Comparison of ENCODE assay signal across 8 mouse cellular contexts in the genomic region with DNA sequence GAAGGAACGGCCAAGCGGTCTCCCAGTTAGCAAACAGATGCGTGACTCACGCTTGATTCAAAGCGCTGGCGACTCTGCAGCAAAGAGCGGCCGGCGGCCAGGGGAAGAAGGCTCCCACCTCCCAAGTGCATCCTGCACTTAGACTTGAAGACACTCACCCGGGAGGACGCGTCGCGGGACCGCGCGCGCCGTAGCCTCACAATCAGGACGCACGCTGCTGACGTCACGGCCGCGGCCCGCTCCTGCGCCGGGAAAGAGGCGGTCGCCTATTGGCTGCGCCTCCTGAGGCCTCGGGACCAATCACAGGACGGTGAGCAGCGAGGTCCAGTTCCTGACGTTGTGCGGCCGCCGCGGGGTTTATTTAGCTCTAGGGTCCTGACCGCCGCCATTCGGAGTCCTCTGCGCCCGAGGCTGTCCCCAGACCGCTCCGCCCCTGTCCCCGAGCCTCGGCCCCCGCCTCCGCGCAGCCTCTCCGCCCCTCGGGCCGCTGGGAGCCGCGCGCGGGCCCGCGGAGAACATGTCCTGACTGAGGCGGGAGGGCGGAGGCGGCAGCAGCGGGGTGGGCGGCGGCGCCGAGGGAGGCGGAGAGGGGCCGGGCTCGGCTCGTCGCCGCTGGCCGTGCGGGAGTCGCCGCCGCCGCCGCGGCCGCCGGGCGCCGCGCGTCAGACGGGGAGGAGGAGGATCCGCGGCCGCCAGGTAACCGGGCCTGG. TPM values are rescaled to one million over a fixed set of nuclear protein-coding genes. Genes with fewer than 3 reads are reported as not detected.
DNase-seq lines count a peak whose midpoint lies in the region; ATAC-seq and TF ChIP-seq lines count a peak whose summit lies in the region.

Zranb1 (plus strand) TSS at position 293 of the 710 bp plus-strand sequence.

- under 1% methylated on average over 58 of the region's 93 CpGs for WGBS in kidney, embryonic 14.5 days
- under 1% methylated on average over 74 of the region's 93 CpGs for WGBS in limb, embryonic 15.5 days

- H3K4me2 ChIP-seq in kidney, embryonic 14.5 days (replicated peaks; ENCODE audit: low read depth, low read length) = peak within 1 kb of the TSS; percentile 74
- peak within 1 kb of the TSS; percentile 59 for H3K4me2 ChIP-seq in limb, embryonic 15.5 days

- no peaks in the 10 kb centered on the region for H3K9me3 ChIP-seq in kidney, embryonic 14.5 days (ENCODE audit: control insufficient read depth, low read length)
- H3K9me3 ChIP-seq in limb, embryonic 15.5 days = no peaks in the 10 kb centered on the region

- peak within 1 kb of the TSS; percentile 86 for H3K27ac ChIP-seq in bone marrow macrophage, adult 2 months (ENCODE audit: insufficient read depth, low read depth, low read length)
- peak within 1 kb of the TSS; percentile 77 for H3K27ac ChIP-seq in embryonic fibroblast, embryonic 13.5 days (ENCODE audit: insufficient read depth, low read length)
- peak within 1 kb of the TSS; percentile 95 for H3K27ac ChIP-seq in kidney, embryonic 14.5 days (ENCODE audit: low read depth, low read length)
- peak within 1 kb of the TSS; percentile 98 for H3K27ac ChIP-seq in limb, embryonic 15.5 days

- peak; percentile 98 for DNase-seq in A20 (ENCODE audit: low read depth, low spot score)
- DNase-seq in heart, adult 9 months (ENCODE audit: low spot score in 2 of 2) = peak; percentile 97 to 98
- peak; percentile 94 to 96 for DNase-seq in monocyte, adult 2 months (ENCODE audit: low read depth in 1 of 2, low spot score in 2 of 2)
- peak; percentile 97 to 98 for DNase-seq in spleen, postnatal 36 days (ENCODE audit: low spot score in 2 of 2)

- no peaks in the 10 kb centered on the region for H3K36me3 ChIP-seq in kidney, embryonic 14.5 days (ENCODE audit: control insufficient read depth, insufficient read depth, low read length)
- H3K36me3 ChIP-seq in limb, embryonic 15.5 days = no peaks in the 10 kb centered on the region

- peaks cover 12% of the 10 kb centered on the region for H3K4me1 ChIP-seq in bone marrow macrophage, adult 2 months (ENCODE audit: control insufficient read depth, insufficient read depth, low read length)
- no peaks in the 10 kb centered on the region; the same call in 1 of the 2 replicates for H3K4me1 ChIP-seq in embryonic fibroblast, embryonic 13.5 days (ENCODE audit: control insufficient read depth, insufficient read depth, low read length)
- peaks cover 7% of the 10 kb centered on the region for H3K4me1 ChIP-seq in kidney, embryonic 14.5 days (ENCODE audit: control insufficient read depth, insufficient read depth, low read length)
- peaks cover 12% of the 10 kb centered on the region for H3K4me1 ChIP-seq in limb, embryonic 15.5 days

- peak within 1 kb of the TSS; percentile 99 for H3K9ac ChIP-seq in kidney, embryonic 14.5 days (ENCODE audit: low read depth, low read length)
- H3K9ac ChIP-seq in limb, embryonic 15.5 days = peak within 1 kb of the TSS; percentile 90

- H3K4me3 ChIP-seq in bone marrow macrophage, adult 2 months (ENCODE audit: insufficient read depth, low read length) = peak within 1 kb of the TSS; percentile 73
- H3K4me3 ChIP-seq in embryonic fibroblast, embryonic 13.5 days (ENCODE audit: insufficient read depth, low read length) = peak within 1 kb of the TSS; percentile 83
- H3K4me3 ChIP-seq in kidney, embryonic 14.5 days (ENCODE audit: low read length) = peak within 1 kb of the TSS; percentile 95
- H3K4me3 ChIP-seq in limb, embryonic 15.5 days = peak within 1 kb of the TSS; percentile 95

- 0 out of 2 replicates have a peak, but pooled peaks have one; percentile 63 for TF ChIP-seq POLR2A in bone marrow macrophage, adult 2 months (IDR thresholded peaks at IDR 0.05; ENCODE audit: borderline replicate concordance, low read depth, low read length)
- peak; percentile 89 for TF ChIP-seq POLR2A in embryonic fibroblast, embryonic 13.5 days (IDR thresholded peaks at IDR 0.05; ENCODE audit: low read depth, low read length)

- peak; percentile 100 for ATAC-seq in kidney, embryonic 14.5 days (ENCODE audit: low FRiP score, low TSS enrichment)
- peak; percentile 99 for ATAC-seq in limb, embryonic 15.5 days (ENCODE audit: insufficient number of reproducible peaks, low FRiP score, low TSS enrichment, low read depth)

- no peaks in the 10 kb centered on the region for H3K27me3 ChIP-seq in kidney, embryonic 14.5 days (ENCODE audit: control insufficient read depth, insufficient read depth, low read length)
- H3K27me3 ChIP-seq in limb, embryonic 15.5 days = no peaks in the 10 kb centered on the region

- no peak for TF ChIP-seq CTCF in bone marrow macrophage, adult 2 months (IDR thresholded peaks at IDR 0.05; ENCODE audit: low read depth, low read length)
- TF ChIP-seq CTCF in embryonic fibroblast, embryonic 13.5 days (IDR thresholded peaks at IDR 0.05; ENCODE audit: borderline replicate concordance, insufficient read depth, low read length) = no peak

RNA-seq across cellular contexts. Expression of gene Zranb1, which starts in this region (rescaled TPM):
- polyA plus RNA-seq in bone marrow macrophage, adult 2 months (2012; ENCODE audit: insufficient read depth, insufficient read length, missing spikeins) = 13.6 and 16.4 TPM in 2 replicates
- polyA plus RNA-seq in embryonic fibroblast, embryonic 13.5 days (2011; ENCODE audit: insufficient read length, low read depth, missing spikeins) = 24.1 and 24.4 TPM in 2 replicates
- polyA plus RNA-seq in kidney, embryonic 14.5 days (2014; fragmentation: Nextera tagmentation; extraction: Ambion mirVana) = 18.0 and 20.0 TPM in 2 replicates
- 13.6 and 16.2 TPM in 2 replicates for polyA plus RNA-seq in limb, embryonic 15.5 days (2015; fragmentation: Nextera tagmentation; extraction: Ambion mirVana)

Comparison
In these comparisons a context has a peak if more than half of its experiments do, and no peak if none do; other contexts are left out.
1. Peak in every context shown above with its lines: DNase-seq, ATAC-seq, H3K4me3 ChIP-seq and H3K27ac ChIP-seq.